Mouse (Mus musculus) neural tube, embryonic 11.5 days (tissue): Measurements from ENCODE around the gene Defb21. TPM values are rescaled to one million over a fixed set of nuclear protein-coding genes. Genes with fewer than 3 reads are reported as not detected.

Experiments used
- ATAC-seq: fragments of 200-750 bp; cut with Nextera tagmentation; 2 replicates; pipeline ENCODE4 v1.8.0; 2017; ENCODE audit warnings: moderate number of reproducible peaks, mild to moderate bottlenecking, moderate TSS enrichment, moderate library complexity; ENCODE audit not compliant: insufficient read depth, low FRiP score, low TSS enrichment
- DNase-seq: peaks from one replicate; pipeline ENCODE4 v3.0.0-alpha.2; 2015; ENCODE audit warnings: low spot score
- H3K27ac ChIP-seq: fragments of 300-500 bp; sonication (generic); 2 replicates; pipeline ENCODE4 v1.5.1; 2014; ENCODE audit warnings: low read depth, mild to moderate bottlenecking, low read length
- H3K27me3 ChIP-seq: fragments of 300-500 bp; sonication (generic); 2 replicates; pipeline ENCODE4 v1.6.1; 2014; ENCODE audit warnings: mild to moderate bottlenecking, low read length, mixed read lengths; ENCODE audit not compliant: control insufficient read depth, insufficient read depth
- H3K36me3 ChIP-seq: fragments of 300-500 bp; sonication (generic); 2 replicates; pipeline ENCODE4 v1.6.1; 2014; ENCODE audit warnings: mild to moderate bottlenecking, low read length, moderate library complexity, mixed read lengths; ENCODE audit not compliant: control insufficient read depth, insufficient read depth
- H3K4me1 ChIP-seq: fragments of 300-500 bp; sonication (generic); 2 replicates; pipeline ENCODE4 v1.6.1; 2014; ENCODE audit warnings: low read length, mixed read lengths; ENCODE audit not compliant: control insufficient read depth, insufficient read depth
- H3K4me2 ChIP-seq: fragments of 300-500 bp; sonication (generic); 2 replicates; pipeline ENCODE4 v1.6.1; 2014; ENCODE audit warnings: low read depth, mild to moderate bottlenecking, moderate library complexity
- H3K4me3 ChIP-seq: fragments of 300-500 bp; sonication (generic); 2 replicates; pipeline ENCODE4 v1.5.1; 2014; ENCODE audit warnings: low read depth, low read length
- H3K9ac ChIP-seq: fragments of 300-500 bp; sonication (generic); 2 replicates; pipeline ENCODE4 v1.6.1; 2014; ENCODE audit warnings: mild to moderate bottlenecking, low read length
- H3K9me3 ChIP-seq: fragments of 300-500 bp; sonication (generic); 2 replicates; pipeline ENCODE4 v1.6.1; 2016; ENCODE audit warnings: low read length; ENCODE audit not compliant: control insufficient read depth
- WGBS: fragments of 180-500 bp; shearing (Covaris S2); extraction: QIAGEN DNeasy Blood & Tissue Kit; methylation state at CpG from one replicate; pipeline ENCODE4 v1.1.7; 2014; 5-methylcytosine and 5-hydroxymethylcytosine counted together
- polyA plus RNA-seq: library from polyadenylated mRNA; unstranded; fragments of >200 nt; fragmentation: Nextera tagmentation; extraction: Ambion mirVana; gene quantifications from 2 replicates; pipeline ENCODE4 v1.2.1, GENCODE M21; 2014

Gene Defb21
- not detected in 2 replicates for polyA plus RNA-seq

- Histone ChIP-seq H3K27ac (no peak within 1 kb of the TSS), H3K4me1 (no peaks in the 10 kb centered on the region), H3K27me3 (no peaks in the 10 kb centered on the region), H3K9ac (no peak within 1 kb of the TSS), H3K9me3 (no peaks in the 10 kb centered on the region), H3K36me3 (no peaks in the 10 kb centered on the region), H3K4me3 (no peak within 1 kb of the TSS), H3K4me2 (no peak within 1 kb of the TSS)
- WGBS: 61% methylated on average over 11 of the region's 11 CpGs
- ATAC-seq (no peak), DNase-seq (no peak)
Observed at GRCm38 (mm10) chr2:152572114-152572794, at the start of gene Defb21. Gene Defb21 (plus strand): TSS chr2:152572744.

- no peak for ATAC-seq
- Histone ChIP-seq H3K9ac (no peak within 1 kb of the TSS), H3K4me3 (no peak within 1 kb of the TSS), H3K36me3 (no peaks in the 10 kb centered on the region), H3K9me3 (no peaks in the 10 kb centered on the region), H3K4me1 (no peaks in the 10 kb centered on the region), H3K4me2 (no peak within 1 kb of the TSS), H3K27me3 (no peaks in the 10 kb centered on the region), H3K27ac (no peak within 1 kb of the TSS)
- WGBS: 52% methylated on average over 13 of the region's 13 CpGs
- no peak for DNase-seq
Observed at GRCm38 (mm10) chr2:152539944-152540710, 32.4 kb upstream of the Defb21 start, which contains the start of gene Defb29. Gene Defb29 (minus strand): TSS chr2:152540098.

DNA sequence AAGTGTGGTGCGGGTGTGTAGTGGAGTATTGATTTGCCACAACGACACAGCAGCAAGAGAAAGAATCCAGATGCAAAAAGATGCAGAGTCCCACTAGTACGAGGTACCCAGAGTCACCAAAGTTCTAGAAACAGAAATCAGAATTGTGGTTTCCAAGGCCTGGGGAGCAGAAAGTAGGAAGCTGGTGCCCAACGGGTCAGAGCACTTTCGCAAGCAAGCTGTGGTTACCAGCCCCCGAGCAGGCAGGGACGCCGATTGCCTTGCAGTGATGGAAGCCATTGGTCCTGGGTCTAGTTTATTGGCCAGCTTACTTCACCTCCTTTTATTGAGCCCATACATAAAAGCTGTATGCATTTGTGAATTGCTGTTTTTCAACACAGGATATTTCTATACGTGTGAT, 30.6 kb upstream of the Defb21 start:
- 85% methylated on average over 9 of the region's 9 CpGs for WGBS
- Histone ChIP-seq H3K9me3 (no peaks in the 10 kb centered on the region), H3K4me3 (no peak overlapping the region), H3K4me2 (no peak overlapping the region), H3K27ac (no peak overlapping the region), H3K9ac (no peak overlapping the region), H3K4me1 (no peaks in the 10 kb centered on the region), H3K36me3 (no peaks in the 10 kb centered on the region), H3K27me3 (no peaks in the 10 kb centered on the region)
- ATAC-seq: no peak
- DNase-seq: no peak

GRCm38 (mm10) chr2:152542897-152543296, 29.6 kb upstream of the Defb21 start:
- Histone ChIP-seq H3K4me2 (no peak overlapping the region), H3K4me3 (no peak overlapping the region), H3K27ac (no peak overlapping the region), H3K9me3 (no peaks in the 10 kb centered on the region), H3K27me3 (no peaks in the 10 kb centered on the region), H3K9ac (no peak overlapping the region), H3K36me3 (no peaks in the 10 kb centered on the region), H3K4me1 (no peaks in the 10 kb centered on the region)
- WGBS: 71% methylated on average over 2 of the region's 2 CpGs
- no peak for DNase-seq
- no peak for ATAC-seq

DNA sequence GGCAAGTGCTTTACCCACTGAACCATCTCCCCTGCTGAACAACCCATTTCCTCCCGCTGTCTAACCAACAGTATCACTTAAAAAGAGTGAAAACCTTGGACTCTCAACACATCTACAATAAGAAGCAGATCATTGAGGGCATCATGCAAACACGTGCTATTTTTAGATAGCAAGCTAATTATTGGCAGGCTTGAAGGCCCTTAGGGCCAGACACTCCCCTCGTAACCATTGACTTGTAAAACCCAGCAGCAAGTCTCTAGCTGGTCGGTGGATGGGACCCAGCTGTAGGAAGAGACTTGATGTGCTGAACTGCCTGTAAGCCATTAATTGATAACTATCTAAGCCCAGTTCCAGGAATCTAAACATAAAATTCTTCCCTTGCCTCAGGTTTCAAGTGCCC, 29.1 kb upstream of the Defb21 start:
- WGBS: 80% methylated on average over 4 of the region's 4 CpGs
- DNase-seq (no peak), ATAC-seq (no peak)
- Histone ChIP-seq H3K4me2 (no peak overlapping the region), H3K9ac (no peak overlapping the region), H3K4me3 (no peak overlapping the region), H3K27me3 (no peaks in the 10 kb centered on the region), H3K27ac (no peak overlapping the region), H3K9me3 (no peaks in the 10 kb centered on the region), H3K36me3 (no peaks in the 10 kb centered on the region), H3K4me1 (no peaks in the 10 kb centered on the region)

DNA sequence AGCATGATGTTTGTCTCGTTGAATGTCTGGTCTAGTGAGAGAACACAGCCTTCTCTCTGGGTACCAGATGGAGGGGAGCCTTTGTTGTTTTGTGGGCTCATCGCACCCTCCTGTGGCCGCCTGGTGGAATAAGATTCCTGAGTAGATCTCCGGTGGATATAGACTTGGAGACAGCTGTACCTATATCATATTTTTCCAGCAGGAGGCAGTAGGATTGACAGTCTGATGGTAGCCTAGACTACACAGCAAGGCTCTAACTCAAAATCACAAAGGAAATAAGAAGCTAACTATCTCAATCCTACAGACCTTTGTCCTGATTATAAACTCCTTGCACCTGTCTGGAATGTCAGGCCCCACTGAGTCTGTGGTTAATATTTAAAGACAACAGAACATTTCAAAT, 27.9 kb upstream of the Defb21 start:
- Histone ChIP-seq H3K4me3 (no peak overlapping the region), H3K4me1 (no peaks in the 10 kb centered on the region), H3K27me3 (no peaks in the 10 kb centered on the region), H3K36me3 (no peaks in the 10 kb centered on the region), H3K9ac (no peak overlapping the region), H3K9me3 (no peaks in the 10 kb centered on the region), H3K27ac (no peak overlapping the region), H3K4me2 (no peak overlapping the region)
- ATAC-seq (no peak), DNase-seq (peak; percentile 51)
- WGBS: 25% methylated on average over 4 of the region's 4 CpGs

DNA sequence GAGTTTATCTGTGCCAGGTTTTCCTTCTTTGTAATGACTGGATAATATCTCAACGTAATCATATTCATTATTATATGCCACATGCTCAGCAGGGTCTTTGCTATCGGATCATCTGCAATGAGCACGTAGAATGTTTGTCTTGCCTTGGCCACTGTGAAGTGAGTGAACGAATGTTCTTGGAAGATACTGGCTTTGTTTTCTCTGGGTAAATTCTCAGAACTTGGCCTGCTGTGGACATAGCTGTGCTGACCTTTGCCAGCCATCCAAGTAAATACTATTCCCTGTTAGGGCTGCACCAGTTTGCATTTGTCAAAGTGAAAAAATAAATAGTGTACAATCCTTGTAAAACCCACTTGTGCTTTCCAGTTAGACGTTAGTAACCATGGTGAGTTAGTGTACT, 24.4 kb upstream of the Defb21 start:
- ATAC-seq: no peak
- Histone ChIP-seq H3K27ac (no peak overlapping the region), H3K9ac (no peak overlapping the region), H3K27me3 (no peaks in the 10 kb centered on the region), H3K36me3 (no peaks in the 10 kb centered on the region), H3K4me3 (no peak overlapping the region), H3K4me1 (no peaks in the 10 kb centered on the region), H3K9me3 (no peaks in the 10 kb centered on the region), H3K4me2 (no peak overlapping the region)
- DNase-seq: no peak
- WGBS: 78% methylated on average over 5 of the region's 5 CpGs

GRCm38 (mm10) chr2:152553774-152554423, 18.6 kb upstream of the Defb21 start:
- Histone ChIP-seq H3K4me2 (no peak overlapping the region), H3K36me3 (no peaks in the 10 kb centered on the region), H3K27me3 (no peaks in the 10 kb centered on the region), H3K4me1 (no peaks in the 10 kb centered on the region), H3K4me3 (no peak overlapping the region), H3K9me3 (no peaks in the 10 kb centered on the region), H3K27ac (no peak overlapping the region), H3K9ac (no peak overlapping the region)
- 16% methylated on average over 16 of the region's 16 CpGs for WGBS
- ATAC-seq (no peak), DNase-seq (peak; percentile 73)
